Mouse (Mus musculus): Measurements from ENCODE around the gene Dnajc13. TPM values are rescaled to one million over a fixed set of nuclear protein-coding genes. Genes with fewer than 3 reads are reported as not detected.
A peak's percentile ranks its signal among the peaks of the same experiment; 100 is the strongest.

Gene Dnajc13
- polyA plus RNA-seq, 1 experiment from 2014 or later = 17.0 TPM

- no peaks in the 10 kb centered on the region for H3K9me3 ChIP-seq (replicated peaks; ENCODE audit: control insufficient read depth, low read length)
- H3K4me3 ChIP-seq (ENCODE audit: low read length) = no peak overlapping the region
- H3K9ac ChIP-seq (ENCODE audit: low read length) = no peak overlapping the region
- H3K27me3 ChIP-seq (ENCODE audit: control insufficient read depth, insufficient read depth, low read length) = no peaks in the 10 kb centered on the region
- no peak overlapping the region for H3K4me2 ChIP-seq (ENCODE audit: low read depth, low read length)
- ATAC-seq (replicated peaks; ENCODE audit: extremely low read depth, insufficient read depth, low FRiP score) = no peak
- H3K27ac ChIP-seq (ENCODE audit: low read length) = no peak overlapping the region
- H3K36me3 ChIP-seq (ENCODE audit: control insufficient read depth, insufficient read depth) = peaks cover 59% of the 10 kb centered on the region
- no peaks in the 10 kb centered on the region for H3K4me1 ChIP-seq (ENCODE audit: control insufficient read depth, insufficient read depth, low read length)
- WGBS = 95% methylated on average over 7 of the region's 7 CpGs
These were observed 105.4 kb downstream of the Dnajc13 start for GRCm38 (mm10) chr9:104157291-104157690.

GRCm38 (mm10) chr9:104156506-104156905, 106.2 kb downstream of the Dnajc13 start:
- H3K9me3 ChIP-seq (replicated peaks; ENCODE audit: control insufficient read depth, low read length) = no peaks in the 10 kb centered on the region
- no peaks in the 10 kb centered on the region for H3K27me3 ChIP-seq (ENCODE audit: control insufficient read depth, insufficient read depth, low read length)
- no peak overlapping the region for H3K4me3 ChIP-seq (ENCODE audit: low read length)
- H3K27ac ChIP-seq (ENCODE audit: low read length) = no peak overlapping the region
- no peak for ATAC-seq (replicated peaks; ENCODE audit: extremely low read depth, insufficient read depth, low FRiP score)
- WGBS = 95% methylated on average over 8 of the region's 8 CpGs
- no peaks in the 10 kb centered on the region for H3K4me1 ChIP-seq (ENCODE audit: control insufficient read depth, insufficient read depth, low read length)
- peaks cover 63% of the 10 kb centered on the region for H3K36me3 ChIP-seq (ENCODE audit: control insufficient read depth, insufficient read depth)
- no peak overlapping the region for H3K4me2 ChIP-seq (ENCODE audit: low read depth, low read length)
- no peak overlapping the region for H3K9ac ChIP-seq (ENCODE audit: low read length)

- Histone ChIP-seq H3K27ac (ENCODE audit: low read length) (no peak overlapping the region), H3K4me3 (ENCODE audit: low read length) (no peak overlapping the region), H3K36me3 (ENCODE audit: control insufficient read depth, insufficient read depth) (peaks cover 65% of the 10 kb centered on the region), H3K9me3 (replicated peaks; ENCODE audit: control insufficient read depth, low read length) (no peaks in the 10 kb centered on the region), H3K4me1 (ENCODE audit: control insufficient read depth, insufficient read depth, low read length) (no peaks in the 10 kb centered on the region), H3K27me3 (ENCODE audit: control insufficient read depth, insufficient read depth, low read length) (no peaks in the 10 kb centered on the region), H3K4me2 (ENCODE audit: low read depth, low read length) (no peak overlapping the region), H3K9ac (ENCODE audit: low read length) (no peak overlapping the region)
- WGBS = 94% methylated on average over 14 of the region's 14 CpGs
- ATAC-seq (replicated peaks; ENCODE audit: extremely low read depth, insufficient read depth, low FRiP score) = peak; percentile 45; the same call in 1 of the 2 replicates
These were observed 107.5 kb downstream of the Dnajc13 start for GRCm38 (mm10) chr9:104155100-104155715.

- Histone ChIP-seq H3K27ac (ENCODE audit: low read length) (no peak overlapping the region), H3K9me3 (replicated peaks; ENCODE audit: control insufficient read depth, low read length) (no peaks in the 10 kb centered on the region), H3K4me1 (ENCODE audit: control insufficient read depth, insufficient read depth, low read length) (no peaks in the 10 kb centered on the region), H3K4me2 (ENCODE audit: low read depth, low read length) (no peak overlapping the region), H3K36me3 (ENCODE audit: control insufficient read depth, insufficient read depth) (peaks cover 54% of the 10 kb centered on the region), H3K27me3 (ENCODE audit: control insufficient read depth, insufficient read depth, low read length) (no peaks in the 10 kb centered on the region), H3K9ac (ENCODE audit: low read length) (no peak overlapping the region), H3K4me3 (ENCODE audit: low read length) (no peak overlapping the region)
- ATAC-seq (replicated peaks; ENCODE audit: extremely low read depth, insufficient read depth, low FRiP score) = no peak
- 90% methylated on average over 7 of the region's 7 CpGs for WGBS
These were observed 110.6 kb downstream of the Dnajc13 start for GRCm38 (mm10) chr9:104152121-104152520.

GRCm38 (mm10) chr9:104148969-104149368, 113.8 kb downstream of the Dnajc13 start:
- ATAC-seq (replicated peaks; ENCODE audit: extremely low read depth, insufficient read depth, low FRiP score) = no peak
- no peak overlapping the region for H3K9ac ChIP-seq (ENCODE audit: low read length)
- H3K36me3 ChIP-seq (ENCODE audit: control insufficient read depth, insufficient read depth) = peaks cover 30% of the 10 kb centered on the region
- H3K4me3 ChIP-seq (ENCODE audit: low read length) = no peak overlapping the region
- no peaks in the 10 kb centered on the region for H3K27me3 ChIP-seq (ENCODE audit: control insufficient read depth, insufficient read depth, low read length)
- H3K4me2 ChIP-seq (ENCODE audit: low read depth, low read length) = no peak overlapping the region
- H3K9me3 ChIP-seq (replicated peaks; ENCODE audit: control insufficient read depth, low read length) = no peaks in the 10 kb centered on the region
- no peak overlapping the region for H3K27ac ChIP-seq (ENCODE audit: low read length)
- 69% methylated on average over 7 of the region's 7 CpGs for WGBS
- no peaks in the 10 kb centered on the region for H3K4me1 ChIP-seq (ENCODE audit: control insufficient read depth, insufficient read depth, low read length)

GRCm38 (mm10) chr9:104146683-104147082, 116.0 kb downstream of the Dnajc13 start:
- no peaks in the 10 kb centered on the region for H3K27me3 ChIP-seq (ENCODE audit: control insufficient read depth, insufficient read depth, low read length)
- ATAC-seq (replicated peaks; ENCODE audit: extremely low read depth, insufficient read depth, low FRiP score) = no peak
- no peaks in the 10 kb centered on the region for H3K9me3 ChIP-seq (replicated peaks; ENCODE audit: control insufficient read depth, low read length)
- no peaks in the 10 kb centered on the region for H3K4me1 ChIP-seq (ENCODE audit: control insufficient read depth, insufficient read depth, low read length)
- no peak overlapping the region for H3K27ac ChIP-seq (ENCODE audit: low read length)
- peaks cover 17% of the 10 kb centered on the region for H3K36me3 ChIP-seq (ENCODE audit: control insufficient read depth, insufficient read depth)
- no peak overlapping the region for H3K4me3 ChIP-seq (ENCODE audit: low read length)
- WGBS = 67% methylated on average over 7 of the region's 7 CpGs
- no peak overlapping the region for H3K9ac ChIP-seq (ENCODE audit: low read length)
- H3K4me2 ChIP-seq (ENCODE audit: low read depth, low read length) = no peak overlapping the region

- WGBS = 78% methylated on average over 8 of the region's 8 CpGs
- peaks cover 2% of the 10 kb centered on the region; the same call in 1 of the 2 replicates for H3K36me3 ChIP-seq (ENCODE audit: control insufficient read depth, insufficient read depth)
- H3K9ac ChIP-seq (ENCODE audit: low read length) = no peak overlapping the region
- ATAC-seq (replicated peaks; ENCODE audit: extremely low read depth, insufficient read depth, low FRiP score) = no peak
- no peak overlapping the region for H3K4me3 ChIP-seq (ENCODE audit: low read length)
- no peak overlapping the region for H3K4me2 ChIP-seq (ENCODE audit: low read depth, low read length)
- no peaks in the 10 kb centered on the region for H3K27me3 ChIP-seq (ENCODE audit: control insufficient read depth, insufficient read depth, low read length)
- no peaks in the 10 kb centered on the region for H3K9me3 ChIP-seq (replicated peaks; ENCODE audit: control insufficient read depth, low read length)
- H3K4me1 ChIP-seq (ENCODE audit: control insufficient read depth, insufficient read depth, low read length) = no peaks in the 10 kb centered on the region
- H3K27ac ChIP-seq (ENCODE audit: low read length) = no peak overlapping the region
These were observed 118.3 kb downstream of the Dnajc13 start for GRCm38 (mm10) chr9:104144314-104144996.

GRCm38 (mm10) chr9:104142805-104143204, 119.9 kb downstream of the Dnajc13 start:
- H3K27ac ChIP-seq (ENCODE audit: low read length) = no peak overlapping the region
- ATAC-seq (replicated peaks; ENCODE audit: extremely low read depth, insufficient read depth, low FRiP score) = peak; percentile 68; the same call in 1 of the 2 replicates
- H3K9me3 ChIP-seq (replicated peaks; ENCODE audit: control insufficient read depth, low read length) = peaks cover 4% of the 10 kb centered on the region; the same call in 1 of the 2 replicates
- H3K27me3 ChIP-seq (ENCODE audit: control insufficient read depth, insufficient read depth, low read length) = no peaks in the 10 kb centered on the region
- H3K9ac ChIP-seq (ENCODE audit: low read length) = no peak overlapping the region
- WGBS = 67% methylated on average over 14 of the region's 14 CpGs
- no peak overlapping the region for H3K4me2 ChIP-seq (ENCODE audit: low read depth, low read length)
- no peaks in the 10 kb centered on the region for H3K36me3 ChIP-seq (ENCODE audit: control insufficient read depth, insufficient read depth)
- no peaks in the 10 kb centered on the region for H3K4me1 ChIP-seq (ENCODE audit: control insufficient read depth, insufficient read depth, low read length)
- no peak overlapping the region for H3K4me3 ChIP-seq (ENCODE audit: low read length)

- no peak for ATAC-seq (replicated peaks; ENCODE audit: extremely low read depth, insufficient read depth, low FRiP score)
- Histone ChIP-seq H3K27ac (ENCODE audit: low read length) (no peak overlapping the region), H3K4me3 (ENCODE audit: low read length) (no peak overlapping the region), H3K9ac (ENCODE audit: low read length) (no peak overlapping the region), H3K4me2 (ENCODE audit: low read depth, low read length) (no peak overlapping the region), H3K4me1 (ENCODE audit: control insufficient read depth, insufficient read depth, low read length) (no peaks in the 10 kb centered on the region), H3K36me3 (ENCODE audit: control insufficient read depth, insufficient read depth) (no peaks in the 10 kb centered on the region), H3K27me3 (ENCODE audit: control insufficient read depth, insufficient read depth, low read length) (no peaks in the 10 kb centered on the region), H3K9me3 (replicated peaks; ENCODE audit: control insufficient read depth, low read length) (peaks cover 4% of the 10 kb centered on the region; the same call in 1 of the 2 replicates)
- 80% methylated on average over 6 of the region's 6 CpGs for WGBS
These were observed 122.4 kb downstream of the Dnajc13 start for GRCm38 (mm10) chr9:104140351-104140750.

Data from heart, embryonic 16.5 days (tissue).